Mouse (Mus musculus) hindbrain, embryonic 11.5 days (tissue): Measurements from ENCODE around the gene Lrrc39. TPM values are rescaled to one million over a fixed set of nuclear protein-coding genes. Genes with fewer than 3 reads are reported as not detected.

Source experiments
- ATAC-seq: fragments of 200-750 bp; cut with Nextera tagmentation; 2 replicates; pipeline ENCODE4 v1.8.0; 2017; ENCODE audit warnings: mild to moderate bottlenecking, moderate TSS enrichment, moderate library complexity; ENCODE audit not compliant: low FRiP score
- DNase-seq: peaks from one replicate; pipeline ENCODE4 v3.0.0-alpha.2; 2015; ENCODE audit warnings: low spot score
- H3K27ac ChIP-seq: fragments of 300-500 bp; sonication (generic); 2 replicates; pipeline ENCODE4 v1.5.1; 2014; ENCODE audit warnings: mild to moderate bottlenecking, low read depth, low read length
- H3K27me3 ChIP-seq: fragments of 300-500 bp; sonication (generic); 2 replicates; pipeline ENCODE4 v1.6.1; 2014; ENCODE audit warnings: mild to moderate bottlenecking, low read length, moderate library complexity, mixed read lengths; ENCODE audit not compliant: control insufficient read depth, insufficient read depth
- H3K36me3 ChIP-seq: fragments of 300-500 bp; sonication (generic); 2 replicates; pipeline ENCODE4 v1.6.1; 2014; ENCODE audit warnings: mild to moderate bottlenecking, low read length, moderate library complexity, mixed read lengths; ENCODE audit not compliant: control insufficient read depth, insufficient read depth
- H3K4me1 ChIP-seq: fragments of 300-500 bp; sonication (generic); replicated peaks from 2 replicates; pipeline ENCODE4 v1.6.1; 2014; ENCODE audit warnings: low read length, mixed read lengths; ENCODE audit not compliant: control insufficient read depth, insufficient read depth
- H3K4me2 ChIP-seq: fragments of 300-500 bp; sonication (generic); replicated peaks from 2 replicates; pipeline ENCODE4 v1.6.1; 2014; ENCODE audit warnings: mild to moderate bottlenecking, low read depth, low read length
- H3K4me3 ChIP-seq: fragments of 300-500 bp; sonication (generic); 2 replicates; pipeline ENCODE4 v1.5.1; 2014; ENCODE audit warnings: low read depth, low read length
- H3K9ac ChIP-seq: fragments of 300-500 bp; sonication (generic); 2 replicates; pipeline ENCODE4 v1.6.1; 2014; ENCODE audit warnings: low read depth, low read length
- H3K9me3 ChIP-seq: fragments of 300-500 bp; sonication (generic); 2 replicates; pipeline ENCODE4 v1.6.1; 2016; ENCODE audit warnings: low read length; ENCODE audit not compliant: control insufficient read depth
- WGBS: fragments of 180-500 bp; shearing (Covaris S2); extraction: QIAGEN DNeasy Blood & Tissue Kit; methylation state at CpG from one replicate; pipeline ENCODE4 v1.1.7; 2014; 5-methylcytosine and 5-hydroxymethylcytosine counted together
- polyA plus RNA-seq: library from polyadenylated mRNA; unstranded; fragments of >200 nt; fragmentation: Nextera tagmentation; extraction: Ambion mirVana; gene quantifications from 2 replicates; pipeline ENCODE4 v1.2.1, GENCODE M21; 2014

The Lrrc39 gene
- polyA plus RNA-seq, 1 experiment from 2014 or later, result 0.66 TPM

DNA sequence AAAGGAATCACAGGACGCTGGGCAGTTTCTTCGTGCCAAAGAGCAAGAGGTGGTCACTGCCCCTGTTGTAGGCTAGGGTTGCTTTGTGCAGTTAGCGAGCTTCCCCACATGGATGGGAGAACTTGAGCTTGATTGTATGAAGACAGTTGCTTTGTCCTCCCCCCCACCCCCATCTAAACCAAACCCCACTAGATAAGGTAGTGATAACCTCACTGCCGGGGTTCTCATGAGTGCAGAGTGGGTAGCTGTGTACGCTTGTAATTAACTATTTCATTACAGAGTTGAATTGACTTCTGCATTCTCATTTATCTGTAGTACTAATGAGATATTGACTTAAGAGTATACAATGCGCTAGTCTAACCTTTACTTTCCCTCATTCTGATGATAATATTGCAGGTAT lies 56.1 kb downstream of the Lrrc39 start:
- Histone ChIP-seq H3K4me2 (no peak overlapping the region), H3K27ac (no peak overlapping the region), H3K9me3 (no peaks in the 10 kb centered on the region), H3K4me3 (no peak overlapping the region), H3K36me3 (peaks cover 10% of the 10 kb centered on the region; the same call in 1 of the 2 replicates), H3K9ac (no peak overlapping the region), H3K4me1 (no peaks in the 10 kb centered on the region), H3K27me3 (no peaks in the 10 kb centered on the region)
- 86% methylated on average over 6 of the region's 6 CpGs for WGBS
- ATAC-seq (no peak), DNase-seq (no peak)

DNA sequence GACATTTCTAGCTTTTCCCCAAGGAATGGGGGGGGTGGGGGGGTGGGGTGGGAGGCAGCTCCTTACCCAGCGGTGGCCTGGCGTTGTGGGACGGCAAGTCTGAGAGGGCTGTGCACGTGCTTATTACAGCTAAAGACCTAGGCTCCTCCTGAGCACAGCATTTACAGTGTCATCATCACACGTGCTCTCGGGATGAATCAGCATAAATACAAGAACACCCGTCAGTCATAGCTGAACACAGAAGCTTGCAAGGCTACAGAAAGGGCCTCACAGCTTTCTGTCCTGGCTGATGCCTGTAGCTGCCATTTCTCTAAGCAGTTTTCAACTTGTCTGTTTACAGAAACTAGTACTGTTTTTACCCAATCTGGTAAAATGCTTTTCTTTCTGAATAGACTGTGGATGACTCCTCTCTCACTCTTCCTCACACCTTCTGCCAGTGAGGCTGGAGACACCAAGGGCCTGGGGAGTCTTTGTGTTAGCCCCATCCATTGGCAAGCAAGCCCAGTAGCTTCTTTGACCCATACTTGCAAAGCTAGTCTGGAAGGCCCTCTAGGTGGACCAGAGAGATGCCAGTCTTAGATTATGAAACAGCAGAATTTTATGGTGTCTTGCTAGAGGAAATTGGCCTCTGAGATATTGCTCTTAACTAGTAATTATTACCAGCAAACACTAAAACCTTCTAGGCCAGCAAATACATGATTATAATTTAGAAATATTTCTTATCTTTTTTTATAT lies 58.0 kb downstream of the Lrrc39 start:
- H3K4me1 ChIP-seq, result no peaks in the 10 kb centered on the region
- no peak for DNase-seq
- H3K9ac ChIP-seq, result no peak overlapping the region
- H3K36me3 ChIP-seq, result 0 out of 2 replicates have a peak, but pooled peaks cover 4% of the 10 kb centered on the region
- no peak overlapping the region for H3K27ac ChIP-seq
- no peak for ATAC-seq
- H3K4me2 ChIP-seq, result no peak overlapping the region
- H3K9me3 ChIP-seq, result no peaks in the 10 kb centered on the region
- no peaks in the 10 kb centered on the region for H3K27me3 ChIP-seq
- H3K4me3 ChIP-seq, result no peak overlapping the region
- 88% methylated on average over 7 of the region's 7 CpGs for WGBS

DNA sequence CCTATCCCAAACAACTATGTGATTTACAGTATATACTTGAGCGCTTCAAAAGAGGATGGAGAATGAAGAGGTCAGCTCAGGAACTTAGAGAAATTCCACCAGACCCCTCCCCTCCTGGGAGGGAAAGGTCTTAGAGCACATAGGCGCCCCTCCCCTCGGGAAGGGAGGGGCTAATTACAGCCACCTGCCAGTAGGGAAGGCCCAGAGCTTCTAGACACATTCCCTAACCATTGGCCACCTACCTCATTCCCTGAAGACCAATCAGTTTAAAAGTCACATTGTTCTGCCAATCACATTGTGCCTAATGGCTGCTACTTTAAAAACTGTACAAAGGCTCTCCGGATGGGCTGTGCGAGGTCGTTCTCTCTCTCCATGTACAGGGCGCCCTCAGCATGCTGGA lies 59.9 kb downstream of the Lrrc39 start:
- Histone ChIP-seq H3K27ac (no peak overlapping the region), H3K9ac (no peak overlapping the region), H3K36me3 (0 out of 2 replicates have a peak, but pooled peaks cover 4% of the 10 kb centered on the region), H3K4me1 (no peaks in the 10 kb centered on the region), H3K9me3 (no peaks in the 10 kb centered on the region), H3K27me3 (no peaks in the 10 kb centered on the region), H3K4me2 (no peak overlapping the region), H3K4me3 (no peak overlapping the region)
- ATAC-seq (no peak), DNase-seq (no peak)
- 88% methylated on average over 7 of the region's 7 CpGs for WGBS

DNA sequence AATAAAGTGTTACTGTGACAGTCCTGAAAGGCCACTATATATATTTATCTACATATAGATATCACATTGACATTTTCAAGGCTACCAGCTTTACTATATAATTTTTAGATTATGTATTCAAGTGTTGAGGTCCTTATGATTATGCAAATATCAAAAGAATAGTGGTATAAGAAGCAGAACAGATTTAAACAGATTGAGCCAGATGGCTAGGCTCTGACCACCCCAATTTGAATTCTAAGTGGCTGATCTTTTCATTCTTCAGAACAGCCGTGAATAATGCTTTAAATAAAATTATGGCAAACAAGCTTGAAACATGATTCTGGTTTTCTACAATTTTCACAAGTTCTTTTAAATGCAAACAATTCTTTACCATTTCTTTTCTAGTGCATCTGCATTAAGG lies 68.7 kb downstream of the Lrrc39 start:
- no peaks in the 10 kb centered on the region for H3K9me3 ChIP-seq
- no peak overlapping the region for H3K9ac ChIP-seq
- H3K27me3 ChIP-seq, result no peaks in the 10 kb centered on the region
- 70% methylated on average over 1 of the region's 1 CpGs for WGBS
- H3K4me2 ChIP-seq, result no peak overlapping the region
- DNase-seq, result no peak
- no peak overlapping the region for H3K27ac ChIP-seq
- no peak for ATAC-seq
- H3K4me3 ChIP-seq, result no peak overlapping the region
- H3K36me3 ChIP-seq, result 0 out of 2 replicates have a peak, but pooled peaks cover 2% of the 10 kb centered on the region
- H3K4me1 ChIP-seq, result no peaks in the 10 kb centered on the region

Other genes with a start within 250 kb of the Lrrc39 start
- 14.1 and 17.2 TPM in 2 replicates for gene Cdc14a, start 138.9 kb upstream of the Lrrc39 start, polyA plus RNA-seq
- 123 and 132 TPM in 2 replicates for gene Rtca, start 54.8 kb upstream of the Lrrc39 start, polyA plus RNA-seq
- 13.0 and 14.2 TPM in 2 replicates for gene Dbt, start 49.9 kb upstream of the Lrrc39 start, polyA plus RNA-seq
- 32.7 and 34.9 TPM in 2 replicates for gene Sass6, start 32.0 kb downstream of the Lrrc39 start, polyA plus RNA-seq
- 22.8 and 31.3 TPM in 2 replicates for gene Trmt13, start 51.6 kb downstream of the Lrrc39 start, polyA plus RNA-seq
- 86.5 and 90.4 TPM in 2 replicates for gene Mfsd14a, start 99.7 kb downstream of the Lrrc39 start, polyA plus RNA-seq
- not detected in 2 replicates for gene Gm43191, start 118.3 kb downstream of the Lrrc39 start, polyA plus RNA-seq
- 7.7 and 8.3 TPM in 2 replicates for gene Slc35a3, start 149.9 kb downstream of the Lrrc39 start, polyA plus RNA-seq
- gene Agl, start 245.2 kb downstream of the Lrrc39 start, polyA plus RNA-seq, result 15.2 and 16.6 TPM in 2 replicates